Mouse (Mus musculus) lung, embryonic 14.5 days (tissue): ENCODE results near the gene Kantr. TPM values are rescaled to one million over a fixed set of nuclear protein-coding genes. Genes with fewer than 3 reads are reported as not detected.
A peak's percentile ranks its signal among the peaks of the same experiment; 100 is the strongest.

Experiments
- ATAC-seq: fragments of 200-750 bp; cut with Nextera tagmentation; 2 replicates; pipeline ENCODE4 v1.8.0; 2017; ENCODE audit warnings: mild to moderate bottlenecking, moderate TSS enrichment, moderate library complexity; ENCODE audit not compliant: insufficient read depth
- DNase-seq: peaks from one replicate; pipeline ENCODE4 v3.0.0-alpha.2; 2015
- H3K27ac ChIP-seq: fragments of 300-500 bp; sonication (generic); 2 replicates; pipeline ENCODE4 v1.5.1; 2014; ENCODE audit warnings: low read depth, mild to moderate bottlenecking, moderate library complexity
- H3K27me3 ChIP-seq: fragments of 300-500 bp; sonication (generic); 2 replicates; pipeline ENCODE4 v1.6.1; 2014; ENCODE audit warnings: low read length, control low read depth; ENCODE audit not compliant: insufficient read depth
- H3K36me3 ChIP-seq: fragments of 300-500 bp; sonication (generic); 2 replicates; pipeline ENCODE4 v1.6.1; 2014; ENCODE audit warnings: control low read depth; ENCODE audit not compliant: insufficient read depth
- H3K4me1 ChIP-seq: fragments of 300-500 bp; sonication (generic); 2 replicates; pipeline ENCODE4 v1.6.1; 2014; ENCODE audit warnings: antibody characterized with exemption, control low read depth; ENCODE audit not compliant: insufficient read depth
- H3K4me2 ChIP-seq: fragments of 300-500 bp; sonication (generic); 2 replicates; pipeline ENCODE4 v1.6.1; 2014; ENCODE audit warnings: mild to moderate bottlenecking
- H3K4me3 ChIP-seq: fragments of 300-500 bp; sonication (generic); 2 replicates; pipeline ENCODE4 v1.5.1; 2014; ENCODE audit warnings: low read depth, low read length
- H3K9ac ChIP-seq: fragments of 300-500 bp; sonication (generic); 2 replicates; pipeline ENCODE4 v1.6.1; 2014
- H3K9me3 ChIP-seq: fragments of 300-500 bp; sonication (generic); 2 replicates; pipeline ENCODE4 v1.6.1; 2016; ENCODE audit warnings: low read depth, low read length, control low read depth
- CTCF ChIP-seq: IDR thresholded peaks from 2 replicates; pipeline ENCODE4 v1.5.1; 2016; ENCODE audit warnings: antibody characterized with exemption, low read depth
- WGBS: fragments of 180-500 bp; shearing (Covaris S2); extraction: QIAGEN DNeasy Blood & Tissue Kit; methylation state at CpG from one replicate; pipeline ENCODE4 v1.1.7; 2014; 5-methylcytosine and 5-hydroxymethylcytosine counted together
- polyA plus RNA-seq: library from polyadenylated mRNA; unstranded; fragments of >200 nt; fragmentation: Nextera tagmentation; extraction: Ambion mirVana; gene quantifications from 2 replicates; pipeline ENCODE4 v1.2.1, GENCODE M21; 2014

Kantr gene
- 13.8 and 14.8 TPM in 2 replicates for polyA plus RNA-seq

- Histone ChIP-seq H3K4me3 (peak within 1 kb of the TSS; percentile 53), H3K4me2 (peak within 1 kb of the TSS; percentile 60), H3K9me3 (no peaks in the 10 kb centered on the region), H3K36me3 (no peaks in the 10 kb centered on the region), H3K4me1 (no peaks in the 10 kb centered on the region), H3K9ac (peak within 1 kb of the TSS; percentile 66), H3K27ac (no peak within 1 kb of the TSS), H3K27me3 (no peaks in the 10 kb centered on the region)
- ATAC-seq: peak; percentile 100
- peak; percentile 89 for DNase-seq
- 7% methylated on average over 29 of the region's 29 CpGs for WGBS
- TF ChIP-seq CTCF: no peak
Observed at GRCm38 (mm10) chrX:152326996-152327688, at the start of gene Kantr. Gene Kantr (minus strand): TSS chrX:152327495.

GRCm38 (mm10) chrX:152368397-152369273, 41.3 kb upstream of the Kantr start, which contains the start of gene Gpr173:
Gene Gpr173 (minus strand): TSS chrX:152368704.
- Histone ChIP-seq H3K9me3 (no peaks in the 10 kb centered on the region), H3K36me3 (no peaks in the 10 kb centered on the region), H3K4me3 (peak within 1 kb of the TSS; percentile 47), H3K27ac (peak within 1 kb of the TSS; percentile 8; the same call in 1 of the 2 replicates), H3K27me3 (peaks cover 7% of the 10 kb centered on the region; the same call in 1 of the 2 replicates), H3K4me2 (peak within 1 kb of the TSS; percentile 62), H3K9ac (peak within 1 kb of the TSS; percentile 53), H3K4me1 (no peaks in the 10 kb centered on the region)
- ATAC-seq (peak; percentile 98), DNase-seq (peak; percentile 65)
- WGBS: 13% methylated on average over 22 of the region's 24 CpGs
- no peak for TF ChIP-seq CTCF

- no peak for TF ChIP-seq CTCF
- WGBS: 8% methylated on average over 4 of the region's 4 CpGs
- Histone ChIP-seq H3K9me3 (no peaks in the 10 kb centered on the region), H3K36me3 (no peaks in the 10 kb centered on the region), H3K4me3 (peak overlapping the region; percentile 47), H3K27ac (no peak overlapping the region), H3K9ac (peak overlapping the region; percentile 53), H3K4me2 (peak overlapping the region; percentile 62), H3K27me3 (peaks cover 7% of the 10 kb centered on the region; the same call in 1 of the 2 replicates), H3K4me1 (no peaks in the 10 kb centered on the region)
- DNase-seq: no peak
- ATAC-seq: peak; percentile 7; the same call in 1 of the 2 replicates
Observed at GRCm38 (mm10) chrX:152368054-152368396, 40.7 kb upstream of the Kantr start.

- ATAC-seq: no peak
- DNase-seq: no peak
- Histone ChIP-seq H3K27ac (no peak overlapping the region), H3K27me3 (peaks cover 7% of the 10 kb centered on the region; the same call in 1 of the 2 replicates), H3K9me3 (no peaks in the 10 kb centered on the region), H3K4me2 (no peak overlapping the region), H3K4me1 (no peaks in the 10 kb centered on the region), H3K4me3 (no peak overlapping the region), H3K36me3 (no peaks in the 10 kb centered on the region), H3K9ac (no peak overlapping the region)
- WGBS: 61% methylated on average over 2 of the region's 2 CpGs
- no peak for TF ChIP-seq CTCF
Observed at GRCm38 (mm10) chrX:152366418-152366817, 39.1 kb upstream of the Kantr start.

GRCm38 (mm10) chrX:152352553-152353153, 25.4 kb upstream of the Kantr start:
- TF ChIP-seq CTCF: peak; percentile 63
- no peaks in the 10 kb centered on the region for H3K9me3 ChIP-seq
- no peaks in the 10 kb centered on the region for H3K4me1 ChIP-seq
- H3K27ac ChIP-seq: no peak overlapping the region
- H3K9ac ChIP-seq: no peak overlapping the region
- peak; percentile 84; the same call in 1 of the 2 replicates for ATAC-seq
- 25% methylated on average over 5 of the region's 5 CpGs for WGBS
- no peak overlapping the region for H3K4me3 ChIP-seq
- 0 out of 2 replicates have a peak, but pooled peaks cover 4% of the 10 kb centered on the region for H3K27me3 ChIP-seq
- peak; percentile 75 for DNase-seq
- H3K4me2 ChIP-seq: no peak overlapping the region
- H3K36me3 ChIP-seq: no peaks in the 10 kb centered on the region

GRCm38 (mm10) chrX:152347041-152347440, 19.7 kb upstream of the Kantr start:
- H3K4me3 ChIP-seq: no peak overlapping the region
- TF ChIP-seq CTCF: no peak
- no peak for DNase-seq
- no peak overlapping the region for H3K27ac ChIP-seq
- no peak for ATAC-seq
- 97% methylated on average over 13 of the region's 14 CpGs for WGBS
- H3K4me1 ChIP-seq: no peaks in the 10 kb centered on the region
- no peaks in the 10 kb centered on the region for H3K9me3 ChIP-seq
- peaks cover 19% of the 10 kb centered on the region; the same call in 1 of the 2 replicates for H3K27me3 ChIP-seq
- no peaks in the 10 kb centered on the region for H3K36me3 ChIP-seq
- no peak overlapping the region for H3K4me2 ChIP-seq
- H3K9ac ChIP-seq: no peak overlapping the region
